ENCODE assay signal across 15 mouse cellular contexts in genomic region chr4:134863937-134864729, GRCm38 (mm10). TPM values are rescaled to one million over a fixed set of nuclear protein-coding genes. Genes with fewer than 3 reads are reported as not detected.
A peak's percentile ranks its signal among the peaks of the same experiment; 100 is the strongest.
DNase-seq lines count a peak whose midpoint lies in the region; ATAC-seq and TF ChIP-seq lines count a peak whose summit lies in the region.
"Had no signal": no experiment of that assay in that cellular context is flagged by ENCODE, and none has a peak within 500 bp of the region (broad histone marks: within the 10 kb centered on the region; RNA-seq: fewer than 3 reads in every experiment).

Gene Rhd (plus strand): TSS chr4:134864536.

- no peaks in the 10 kb centered on the region for H3K36me3 ChIP-seq in hindbrain, embryonic 12.5 days
- no peaks in the 10 kb centered on the region for H3K36me3 ChIP-seq in hindbrain, postnatal 0 days (ENCODE audit: insufficient read depth, low read length)
- peaks cover 61% of the 10 kb centered on the region for H3K36me3 ChIP-seq in erythroblast, embryonic 14.5 days (ENCODE audit: control insufficient read depth)
- H3K36me3 ChIP-seq: embryonic facial prominence, embryonic 15.5 days had no signal

- no peak for ATAC-seq in hindbrain, embryonic 12.5 days (ENCODE audit: low FRiP score)
- no peak for ATAC-seq in hindbrain, postnatal 0 days
- ATAC-seq in megakaryocyte progenitor cell, adult 5-6 weeks (replicated peaks; ENCODE audit: poor library complexity): peak; percentile 75
- ATAC-seq in activated CD4-positive, CD25-positive, alpha-beta regulatory T cell, adult 4 months: no peak

- no peak within 1 kb of the TSS for H3K9ac ChIP-seq in hindbrain, embryonic 12.5 days
- no peak within 1 kb of the TSS for H3K9ac ChIP-seq in hindbrain, postnatal 0 days (replicated peaks; ENCODE audit: low read length)
- H3K9ac ChIP-seq: embryonic facial prominence, embryonic 15.5 days; hindbrain, embryonic 14.5 days had no signal

- TF ChIP-seq CTCF in hindbrain, postnatal 0 days (IDR thresholded peaks at IDR 0.05; ENCODE audit: low read depth): no peak

- 68% methylated on average over 14 of the region's 14 CpGs for WGBS in hindbrain, embryonic 12.5 days
- 67% methylated on average over 14 of the region's 14 CpGs for WGBS in hindbrain, postnatal 0 days

- no peak for DNase-seq in hindbrain, postnatal 0 days (ENCODE audit: low spot score)
- peak; percentile 52 for DNase-seq in MEL-GATA-1-ER (ENCODE audit: extremely low read depth, low read depth)
- DNase-seq in ovary, postnatal 14 days (ENCODE audit: low spot score): no peak
- no peak for DNase-seq in left cerebral cortex, adult 11 months (ENCODE audit: low spot score)
- DNase-seq: adrenal gland, adult 2 months; cerebellum, adult 11-12 months; gastrocnemius, postnatal 14 days; kidney, postnatal 14 days had no signal

- H3K4me2 ChIP-seq in hindbrain, embryonic 12.5 days (replicated peaks): no peak within 1 kb of the TSS
- no peak within 1 kb of the TSS for H3K4me2 ChIP-seq in hindbrain, postnatal 0 days (ENCODE audit: low read depth, low read length)
- H3K4me2 ChIP-seq: embryonic facial prominence, embryonic 15.5 days; hindbrain, embryonic 14.5 days had no signal

- 0 out of 2 replicates have a peak within 1 kb of the TSS, but pooled peaks have one; percentile 17 for H3K27ac ChIP-seq in hindbrain, embryonic 12.5 days
- no peak within 1 kb of the TSS for H3K27ac ChIP-seq in hindbrain, postnatal 0 days
- H3K27ac ChIP-seq: embryonic facial prominence, embryonic 15.5 days; hindbrain, embryonic 14.5 days; macrophage had no signal

- 0 out of 2 replicates have a peak, but pooled peaks cover 3% of the 10 kb centered on the region for H3K4me1 ChIP-seq in hindbrain, embryonic 12.5 days
- H3K4me1 ChIP-seq in hindbrain, postnatal 0 days (ENCODE audit: insufficient read depth, low read length): no peaks in the 10 kb centered on the region
- H3K4me1 ChIP-seq in erythroblast, embryonic 14.5 days (ENCODE audit: control insufficient read depth): peaks cover 68% of the 10 kb centered on the region

- H3K27me3 ChIP-seq in hindbrain, embryonic 12.5 days: peaks cover 12% of the 10 kb centered on the region
- no peaks in the 10 kb centered on the region for H3K27me3 ChIP-seq in hindbrain, postnatal 0 days (ENCODE audit: insufficient read depth, low read length)
- H3K27me3 ChIP-seq in erythroblast, embryonic 14.5 days (ENCODE audit: control insufficient read depth): no peaks in the 10 kb centered on the region; the same call in 1 of the 2 replicates

- H3K9me3 ChIP-seq in hindbrain, embryonic 12.5 days (replicated peaks): no peaks in the 10 kb centered on the region
- H3K9me3 ChIP-seq in hindbrain, postnatal 0 days (ENCODE audit: low read length): no peaks in the 10 kb centered on the region
- H3K9me3 ChIP-seq in erythroblast, embryonic 14.5 days (ENCODE audit: control insufficient read depth, low read length): no peaks in the 10 kb centered on the region
- H3K9me3 ChIP-seq: embryonic facial prominence, embryonic 15.5 days had no signal

- no peak within 1 kb of the TSS for H3K4me3 ChIP-seq in hindbrain, embryonic 12.5 days
- H3K4me3 ChIP-seq in hindbrain, postnatal 0 days (ENCODE audit: low read length): no peak within 1 kb of the TSS
- H3K4me3 ChIP-seq in erythroblast, embryonic 14.5 days (replicated peaks): peak within 1 kb of the TSS; percentile 79
- H3K4me3 ChIP-seq: embryonic facial prominence, embryonic 15.5 days had no signal

RNA-seq across cellular contexts. Expression of gene Rhd, which starts in this region (rescaled TPM):
- 7.9 and 10.1 TPM in 2 replicates for polyA plus RNA-seq in hindbrain, embryonic 12.5 days (2016; fragmentation: Nextera tagmentation; extraction: Ambion mirVana)
- 0.29 and 2.1 TPM in 2 replicates for total RNA-seq in hindbrain, postnatal 0 days (2014; rRNA removed)
- 1.1 TPM in 2 replicates for polyA plus RNA-seq in hindbrain, postnatal 0 days (2015; fragmentation: Nextera tagmentation; extraction: Ambion mirVana)
- polyA plus RNA-seq in erythroblast, embryonic 14.5 days (2012): 54.9 and 73.6 TPM in 2 replicates
- total RNA-seq in megakaryocyte progenitor cell, adult 5-6 weeks (2015): 8.0 and 15.9 TPM in 2 replicates
- total RNA-seq in megakaryocyte progenitor cell, adult 5-6 weeks (2017): 15.3 and 29.2 TPM in 2 replicates
- 1 to 10 TPM in 1 of 2 experiments, not detected in 1; 4.8 TPM for polyA plus RNA-seq in activated CD4-positive, CD25-positive, alpha-beta regulatory T cell, adult 4 months (2017; shearing (Covaris generic))
- total RNA-seq: adrenal gland, adult 2 months had no signal
- polyA plus RNA-seq: macrophage had no signal
